Mouse (Mus musculus) embryonic fibroblast, embryonic 13.5 days (primary cell): ENCODE data around the gene Srsf4. TPM values are rescaled to one million over a fixed set of nuclear protein-coding genes. Genes with fewer than 3 reads are reported as not detected.
A peak's percentile ranks its signal among the peaks of the same experiment; 100 is the strongest.

Experiments used
- H3K27ac ChIP-seq: 2 replicates; pipeline ENCODE4 v1.5.1; 2012; ENCODE audit warnings: low read length, control low read depth, inconsistent platforms; ENCODE audit not compliant: insufficient read depth
- H3K4me1 ChIP-seq: 2 replicates; pipeline ENCODE4 v1.6.1; 2011; ENCODE audit warnings: low read length; ENCODE audit not compliant: control insufficient read depth, insufficient read depth
- H3K4me3 ChIP-seq: 2 replicates; pipeline ENCODE4 v1.5.1; 2011; ENCODE audit warnings: mild to moderate bottlenecking, control low read depth, low read length; ENCODE audit not compliant: insufficient read depth
- CTCF ChIP-seq: IDR thresholded peaks from 2 replicates; pipeline ENCODE4 v1.5.1; 2011; ENCODE audit warnings: mild to moderate bottlenecking, control low read depth, low read length, moderate library complexity, borderline replicate concordance; ENCODE audit not compliant: insufficient read depth
- POLR2A ChIP-seq: IDR thresholded peaks from 2 replicates; pipeline ENCODE4 v1.6.1; 2011; ENCODE audit warnings: low read depth, mild to moderate bottlenecking, control low read depth, low read length, moderate library complexity
- polyA plus RNA-seq: library from polyadenylated mRNA; stranded (reverse); fragments of >200 nt; gene quantifications from 2 replicates; pipeline ENCODE4 v1.2.4, GENCODE M21; 2011; ENCODE audit warnings: low read depth; ENCODE audit not compliant: missing spikeins, insufficient read length

The Srsf4 gene
- polyA plus RNA-seq, 1 experiment = 40.6 TPM

GRCm38 (mm10) chr4:131913526-131913925, 40.1 kb downstream of the Srsf4 start:
- no peak overlapping the region for H3K4me3 ChIP-seq
- no peak overlapping the region for H3K27ac ChIP-seq
- no peak for TF ChIP-seq POLR2A
- TF ChIP-seq CTCF = no peak
- peaks cover 4% of the 10 kb centered on the region; the same call in 1 of the 2 replicates for H3K4me1 ChIP-seq

DNA sequence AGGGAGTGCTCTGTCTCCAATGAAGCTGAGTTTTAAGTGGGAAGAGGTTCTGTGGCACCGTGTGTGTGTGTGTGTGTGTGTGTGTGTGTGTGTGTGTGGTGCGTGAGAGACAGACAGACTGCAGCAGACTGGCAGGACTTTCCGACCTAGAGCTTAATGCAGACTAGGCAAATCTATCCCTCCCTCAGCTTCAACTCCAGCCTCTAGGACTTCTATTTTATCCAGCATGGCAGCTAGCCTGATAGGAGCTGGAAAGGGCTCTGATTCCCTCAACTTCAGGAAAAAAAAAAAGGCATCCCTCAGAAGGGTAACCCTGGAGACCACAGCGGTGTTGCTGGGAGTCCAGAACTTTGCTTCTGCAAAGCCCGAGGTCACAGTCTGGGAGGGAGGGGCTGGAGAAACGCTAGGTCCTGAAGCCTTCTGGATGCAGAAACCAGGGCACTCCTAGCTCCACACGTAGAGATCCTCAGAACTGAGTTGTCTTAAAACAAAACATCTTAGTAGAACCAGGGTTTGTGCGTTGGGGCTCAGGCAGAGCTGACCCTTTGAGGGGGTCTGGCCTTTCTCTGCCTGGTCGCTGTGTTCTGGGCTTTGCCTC, 40.7 kb downstream of the Srsf4 start:
- TF ChIP-seq CTCF (no peak), POLR2A (no peak)
- peaks cover 4% of the 10 kb centered on the region; the same call in 1 of the 2 replicates for H3K4me1 ChIP-seq
- no peak overlapping the region for H3K27ac ChIP-seq
- H3K4me3 ChIP-seq = no peak overlapping the region

GRCm38 (mm10) chr4:131914891-131915469, 41.6 kb downstream of the Srsf4 start:
- TF ChIP-seq CTCF = no peak
- peak; percentile 48; the same call in 1 of the 2 replicates for TF ChIP-seq POLR2A
- Histone ChIP-seq H3K27ac (no peak overlapping the region), H3K4me3 (0 out of 2 replicates have a peak overlapping the region, but pooled peaks have one; percentile 4), H3K4me1 (peaks cover 4% of the 10 kb centered on the region; the same call in 1 of the 2 replicates)

DNA sequence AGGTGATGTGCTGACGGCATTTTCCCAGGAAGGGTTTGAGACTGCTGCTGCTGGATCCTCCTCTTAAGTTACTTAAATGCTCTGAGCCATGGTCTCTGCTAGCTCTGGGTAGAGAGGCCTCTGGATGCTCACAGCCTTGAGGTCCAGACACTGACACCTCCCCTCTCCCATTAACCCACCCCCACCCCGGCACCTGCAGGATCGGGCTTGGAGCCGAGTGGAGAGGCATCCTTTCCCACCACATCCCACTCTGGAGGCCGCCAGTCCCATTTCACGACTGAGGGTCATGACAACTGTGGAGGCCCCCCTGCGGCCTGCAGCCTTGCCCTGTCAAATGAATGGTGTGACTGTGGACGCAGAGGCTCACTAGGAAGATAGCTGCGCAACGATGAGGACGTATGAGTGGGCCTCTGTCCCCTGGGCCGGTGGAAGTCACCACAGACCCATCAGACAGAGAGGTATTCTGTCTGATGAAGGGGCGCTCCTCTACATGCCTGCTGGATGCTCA, 42.5 kb downstream of the Srsf4 start:
- TF ChIP-seq POLR2A (no peak), CTCF (no peak)
- Histone ChIP-seq H3K4me1 (no peaks in the 10 kb centered on the region; the same call in 1 of the 2 replicates), H3K4me3 (no peak overlapping the region), H3K27ac (no peak overlapping the region)

- peak; percentile 76 for TF ChIP-seq CTCF
- no peak for TF ChIP-seq POLR2A
- Histone ChIP-seq H3K27ac (no peak overlapping the region), H3K4me1 (no peaks in the 10 kb centered on the region; the same call in 1 of the 2 replicates), H3K4me3 (no peak overlapping the region)
Measured at GRCm38 (mm10) chr4:131916425-131916824, 43.0 kb downstream of the Srsf4 start.

DNA sequence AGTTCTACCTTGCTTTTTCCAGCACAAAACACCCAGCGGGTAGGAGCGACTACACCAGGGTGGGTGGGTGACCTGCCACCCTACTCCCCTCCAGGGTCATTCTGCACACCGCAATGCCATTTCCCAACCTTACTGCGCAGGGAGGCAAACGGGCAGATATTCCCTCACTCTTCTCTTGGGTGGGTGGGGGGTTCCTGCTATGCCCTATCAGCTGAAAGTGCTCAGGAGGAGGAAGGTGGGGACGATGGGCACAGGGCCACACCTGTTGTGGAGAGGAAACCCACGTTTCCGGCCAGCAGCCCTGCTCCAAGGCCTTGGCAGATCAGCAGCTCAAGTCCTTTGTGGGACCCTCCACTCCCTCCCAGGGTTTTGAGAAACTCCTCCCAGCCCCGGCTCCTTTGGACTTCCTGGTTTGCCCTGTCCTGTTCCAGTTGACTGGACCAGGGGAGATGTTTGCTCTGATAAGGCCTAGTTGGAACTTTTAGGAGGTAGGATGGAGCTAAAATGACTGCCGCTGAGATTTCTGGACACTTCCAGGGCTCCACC, 43.7 kb downstream of the Srsf4 start:
- Histone ChIP-seq H3K4me1 (no peaks in the 10 kb centered on the region; the same call in 1 of the 2 replicates), H3K27ac (no peak overlapping the region), H3K4me3 (no peak overlapping the region)
- TF ChIP-seq CTCF = no peak
- TF ChIP-seq POLR2A = no peak

DNA sequence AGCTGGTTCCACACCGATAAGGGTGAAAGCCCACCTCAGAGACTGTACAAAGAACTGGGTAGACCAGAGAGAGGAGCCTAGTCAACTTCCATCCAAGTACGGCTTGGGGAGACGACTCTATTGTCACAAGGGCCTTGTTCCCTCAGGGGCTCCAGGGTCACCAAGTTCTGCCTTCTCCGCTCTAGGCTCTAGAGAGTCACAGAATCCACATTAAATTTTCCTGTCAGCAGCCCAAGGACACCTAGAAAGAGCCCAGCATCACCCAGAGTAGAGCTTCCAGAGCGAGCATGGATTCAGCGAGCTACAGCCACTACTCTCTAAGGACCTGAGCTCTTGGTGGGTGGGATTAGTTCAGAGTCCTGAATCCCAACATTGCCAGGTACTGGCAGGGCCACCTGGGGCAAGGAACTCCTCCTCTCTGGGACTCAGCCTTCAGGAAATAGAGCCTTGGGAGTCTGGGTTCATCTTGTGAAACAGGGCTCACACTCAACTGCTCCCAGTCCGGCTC, 44.7 kb downstream of the Srsf4 start:
- TF ChIP-seq CTCF (no peak), POLR2A (no peak)
- Histone ChIP-seq H3K27ac (no peak overlapping the region), H3K4me1 (no peaks in the 10 kb centered on the region; the same call in 1 of the 2 replicates), H3K4me3 (no peak overlapping the region)

DNA sequence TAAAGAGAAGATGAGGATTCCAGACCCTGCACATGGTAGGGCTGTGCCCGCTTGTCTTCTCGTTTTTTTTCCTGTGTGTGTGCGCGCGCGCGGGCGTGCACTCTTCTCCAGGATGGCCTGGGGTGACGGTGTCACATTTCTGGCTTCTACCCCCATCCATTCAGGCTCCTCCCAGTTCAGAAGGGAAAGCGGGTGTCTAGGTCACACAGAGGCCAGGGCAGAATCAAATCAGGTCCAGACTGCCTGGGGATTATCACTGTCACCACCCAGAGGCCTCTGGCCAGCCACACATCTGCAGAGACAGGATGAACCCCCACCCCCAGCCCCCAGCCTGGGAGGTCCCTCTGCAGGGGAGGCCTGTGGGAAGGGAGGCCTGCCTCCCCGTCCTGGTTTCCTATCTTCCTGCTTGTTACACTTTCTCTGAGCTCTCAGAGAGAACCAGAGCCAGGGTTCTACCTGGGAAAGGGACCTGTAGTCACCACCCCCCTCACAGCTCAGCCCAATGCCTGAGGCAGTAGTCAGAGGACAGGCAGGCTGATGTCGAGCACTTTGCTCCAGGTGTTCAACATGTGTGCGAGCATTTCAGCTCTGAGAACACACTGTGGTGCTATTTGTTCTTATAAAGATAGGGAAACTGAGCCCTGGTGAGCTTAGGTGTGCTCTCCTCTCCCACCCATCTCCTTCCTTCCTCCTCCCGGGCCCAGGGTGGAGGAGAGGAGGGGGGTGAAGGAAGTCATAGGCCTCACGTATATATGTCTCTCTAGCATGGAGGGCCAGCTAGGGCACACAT, 45.5 kb downstream of the Srsf4 start:
- Histone ChIP-seq H3K4me3 (no peak overlapping the region), H3K27ac (no peak overlapping the region), H3K4me1 (peaks cover 3% of the 10 kb centered on the region)
- TF ChIP-seq CTCF (no peak), POLR2A (no peak)

DNA sequence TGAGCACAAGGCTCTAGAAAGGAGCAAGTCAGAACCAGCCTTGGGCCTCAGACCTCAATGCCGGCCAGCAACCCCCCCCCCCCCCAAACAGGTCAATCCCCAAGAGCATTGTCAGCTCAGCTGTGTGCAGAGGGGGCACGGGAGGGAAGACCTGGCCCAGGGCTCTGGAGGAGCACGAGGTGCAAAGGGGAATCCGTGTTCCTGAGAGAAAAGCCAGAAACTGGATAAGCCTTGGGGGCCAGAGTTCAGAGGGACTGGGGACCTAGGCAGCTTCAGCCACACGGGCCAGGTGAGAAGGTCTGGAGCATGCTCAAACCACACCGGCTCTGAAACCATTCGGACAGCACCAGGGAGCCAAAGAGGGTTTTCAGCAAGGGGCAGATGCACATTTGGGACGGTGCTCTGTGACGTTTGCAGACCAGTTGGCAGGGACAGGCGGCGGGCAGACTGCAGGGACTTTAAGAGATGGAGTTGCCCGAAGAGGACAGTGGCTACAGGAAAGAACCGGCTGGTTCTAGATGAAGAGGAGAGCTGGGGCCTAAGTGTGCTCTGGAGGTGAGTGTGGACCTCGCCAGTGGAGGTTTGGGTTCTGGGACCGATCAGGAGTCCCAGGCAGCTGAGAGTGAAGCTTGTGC, 46.2 kb downstream of the Srsf4 start:
- peaks cover 4% of the 10 kb centered on the region for H3K4me1 ChIP-seq

More for the DNA sequence above, 46.2 kb downstream of the Srsf4 start:
- TF ChIP-seq CTCF (no peak), POLR2A (no peak)
- Histone ChIP-seq H3K4me3 (no peak overlapping the region), H3K27ac (peak overlapping the region; percentile 28)
